Mouse (Mus musculus) spleen, adult 2 months (tissue): ENCODE data around the gene Zdhhc7. TPM values are rescaled to one million over a fixed set of nuclear protein-coding genes. Genes with fewer than 3 reads are reported as not detected.
A peak's percentile ranks its signal among the peaks of the same experiment; 100 is the strongest.

Experiments used
- DNase-seq, 2 experiments: peaks; one replicate each; pipeline versions ENCODE4 v3.0.0 to v3.0.0-alpha.2; 2012 to 2021; ENCODE audit warnings: low spot score in 2 of 2, low read depth in 1 of 2
- H3K27ac ChIP-seq: fragments of 200-500 bp; 2 replicates; pipeline ENCODE4 v1.5.1; 2012; ENCODE audit warnings: low read length, inconsistent platforms; ENCODE audit not compliant: insufficient read depth
- H3K27me3 ChIP-seq: fragments of 200-500 bp; 2 replicates; pipeline ENCODE4 v1.6.1; 2012; ENCODE audit warnings: mild to moderate bottlenecking, moderate library complexity, low read length, inconsistent platforms; ENCODE audit not compliant: control insufficient read depth, insufficient read depth
- H3K36me3 ChIP-seq: fragments of 200-500 bp; 2 replicates; pipeline ENCODE4 v1.6.1; 2012; ENCODE audit warnings: mild to moderate bottlenecking, low read length, inconsistent platforms; ENCODE audit not compliant: control insufficient read depth, insufficient read depth
- H3K4me1 ChIP-seq: fragments of 200-500 bp; 2 replicates; pipeline ENCODE4 v1.6.1; 2011; ENCODE audit warnings: inconsistent platforms; ENCODE audit not compliant: control insufficient read depth, insufficient read depth, insufficient read length
- H3K4me3 ChIP-seq: fragments of 200-500 bp; 2 replicates; pipeline ENCODE4 v1.5.1; 2011; ENCODE audit warnings: mild to moderate bottlenecking, inconsistent platforms; ENCODE audit not compliant: insufficient read depth, insufficient read length; ENCODE audit errors: extremely low read depth
- CTCF ChIP-seq: fragments of 200-500 bp; IDR thresholded peaks from 2 replicates; pipeline ENCODE4 v1.5.1; 2011; ENCODE audit warnings: mild to moderate bottlenecking, inconsistent platforms; ENCODE audit not compliant: insufficient read depth, insufficient read length, insufficient replicate concordance; ENCODE audit errors: extremely low read depth
- POLR2A ChIP-seq: fragments of 200-500 bp; IDR thresholded peaks from 2 replicates; pipeline ENCODE4 v1.6.1; 2011; ENCODE audit warnings: low read depth, low read length, inconsistent platforms
- WGBS: fragments of 180-500 bp; shearing (Covaris S2); methylation state at CpG from one replicate; pipeline ENCODE4 v1.1.7; 2018; 5-methylcytosine and 5-hydroxymethylcytosine counted together
- polyA plus RNA-seq: library from polyadenylated mRNA; depleted of rRNA; stranded (reverse); fragments of >200 nt; gene quantifications from 2 replicates; pipeline ENCODE4 v1.2.3, GENCODE M21; 2012

Gene Zdhhc7
- polyA plus RNA-seq, 1 experiment = 45.8 TPM

GRCm38 (mm10) chr8:120074516-120074915, 26.8 kb downstream of the Zdhhc7 start:
- no peak for TF ChIP-seq CTCF
- TF ChIP-seq POLR2A = no peak
- WGBS = 79% methylated on average over 6 of the region's 6 CpGs
- H3K27ac ChIP-seq = no peak overlapping the region
- DNase-seq = no peak
- H3K4me3 ChIP-seq = no peak overlapping the region
- H3K36me3 ChIP-seq = no peaks in the 10 kb centered on the region
- no peaks in the 10 kb centered on the region for H3K27me3 ChIP-seq
- H3K4me1 ChIP-seq = no peaks in the 10 kb centered on the region

GRCm38 (mm10) chr8:120072827-120073226, 28.5 kb downstream of the Zdhhc7 start:
- Histone ChIP-seq H3K27me3 (no peaks in the 10 kb centered on the region), H3K4me1 (no peaks in the 10 kb centered on the region), H3K36me3 (no peaks in the 10 kb centered on the region), H3K4me3 (no peak overlapping the region), H3K27ac (no peak overlapping the region)
- 90% methylated on average over 8 of the region's 8 CpGs for WGBS
- no peak for DNase-seq
- TF ChIP-seq POLR2A (no peak), CTCF (no peak)

GRCm38 (mm10) chr8:120072259-120072658, 29.0 kb downstream of the Zdhhc7 start:
- 87% methylated on average over 9 of the region's 9 CpGs for WGBS
- H3K4me3 ChIP-seq = no peak overlapping the region
- H3K36me3 ChIP-seq = no peaks in the 10 kb centered on the region
- H3K27me3 ChIP-seq = no peaks in the 10 kb centered on the region
- DNase-seq = no peak
- no peak overlapping the region for H3K27ac ChIP-seq
- no peaks in the 10 kb centered on the region for H3K4me1 ChIP-seq
- TF ChIP-seq POLR2A = no peak
- TF ChIP-seq CTCF = no peak

GRCm38 (mm10) chr8:120071684-120072083, 29.6 kb downstream of the Zdhhc7 start:
- Histone ChIP-seq H3K36me3 (no peaks in the 10 kb centered on the region), H3K4me3 (no peak overlapping the region), H3K27me3 (no peaks in the 10 kb centered on the region), H3K4me1 (no peaks in the 10 kb centered on the region), H3K27ac (no peak overlapping the region)
- DNase-seq = peak in 1 of 2 experiments; percentile 53
- no peak for TF ChIP-seq POLR2A
- TF ChIP-seq CTCF = peak; percentile 84; the same call in 1 of the 2 replicates
- WGBS = 24% methylated on average over 4 of the region's 4 CpGs

GRCm38 (mm10) chr8:120067936-120068668, 33.2 kb downstream of the Zdhhc7 start:
- Histone ChIP-seq H3K4me1 (no peaks in the 10 kb centered on the region), H3K27me3 (no peaks in the 10 kb centered on the region), H3K36me3 (no peaks in the 10 kb centered on the region), H3K27ac (no peak overlapping the region), H3K4me3 (no peak overlapping the region)
- TF ChIP-seq CTCF (no peak), POLR2A (no peak)
- WGBS = 40% methylated on average over 19 of the region's 19 CpGs
- DNase-seq = no peak

- TF ChIP-seq POLR2A = no peak
- no peak for TF ChIP-seq CTCF
- DNase-seq = no peak
- H3K36me3 ChIP-seq = no peaks in the 10 kb centered on the region
- WGBS = 87% methylated on average over 4 of the region's 4 CpGs
- no peaks in the 10 kb centered on the region for H3K4me1 ChIP-seq
- H3K4me3 ChIP-seq = no peak overlapping the region
- H3K27ac ChIP-seq = no peak overlapping the region
- H3K27me3 ChIP-seq = no peaks in the 10 kb centered on the region
Observed at GRCm38 (mm10) chr8:120066226-120066625, 35.1 kb downstream of the Zdhhc7 start.

- no peak overlapping the region for H3K27ac ChIP-seq
- no peaks in the 10 kb centered on the region for H3K36me3 ChIP-seq
- DNase-seq = no peak
- TF ChIP-seq POLR2A (no peak), CTCF (no peak)
- H3K27me3 ChIP-seq = no peaks in the 10 kb centered on the region
- no peaks in the 10 kb centered on the region for H3K4me1 ChIP-seq
- 87% methylated on average over 8 of the region's 8 CpGs for WGBS
- H3K4me3 ChIP-seq = no peak overlapping the region
Observed at GRCm38 (mm10) chr8:120065611-120066010, 35.7 kb downstream of the Zdhhc7 start.
